11 mouse cellular contexts compared by ENCODE assay signal in the genomic region with DNA sequence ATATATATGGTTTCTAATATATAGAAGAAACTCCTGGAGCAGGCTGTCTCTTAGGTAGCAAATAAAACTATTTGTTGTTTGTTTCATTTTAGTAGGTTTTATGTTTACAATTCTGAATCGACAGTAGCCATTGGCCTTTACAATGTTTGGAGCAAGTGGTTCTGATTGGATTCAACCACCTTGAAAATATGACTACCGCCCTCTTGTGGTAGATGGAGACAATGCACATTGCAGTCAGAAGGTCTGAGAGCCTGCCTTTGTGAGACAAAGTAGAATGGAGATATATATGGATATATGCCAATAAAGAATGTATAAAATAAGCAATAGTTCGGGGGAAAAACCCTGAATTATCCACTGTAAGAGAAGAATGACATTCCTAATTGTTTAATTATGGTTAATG. TPM values are rescaled to one million over a fixed set of nuclear protein-coding genes. Genes with fewer than 3 reads are reported as not detected.
A peak's percentile ranks its signal among the peaks of the same experiment; 100 is the strongest.
DNase-seq lines count a peak whose midpoint lies in the region; ATAC-seq and TF ChIP-seq lines count a peak whose summit lies in the region.
"Had no signal": no experiment of that assay in that cellular context is flagged by ENCODE, and none has a peak within 500 bp of the region (broad histone marks: within the 10 kb centered on the region; RNA-seq: fewer than 3 reads in every experiment).

No protein-coding gene starts in this region.

- DNase-seq in heart, postnatal 0 days (ENCODE audit: low spot score) = no peak
- no peak for DNase-seq in heart, adult 11 months
- DNase-seq in right cerebral cortex, adult 18-20 months = peak; percentile 3
- DNase-seq in right cerebral cortex, postnatal 4 days = no peak
- DNase-seq in thymus, adult 18-20 months = no peak
- no peak for DNase-seq in heart, postnatal 25 days (ENCODE audit: low spot score)
- DNase-seq: layer of hippocampus, adult 9-11 months; lung, adult 2 months; right cerebral cortex, postnatal 25 days had no signal

- no peaks in the 10 kb centered on the region for H3K27me3 ChIP-seq in heart, postnatal 0 days (ENCODE audit: control insufficient read depth, insufficient read depth, low read length)
- H3K27me3 ChIP-seq: hindbrain, embryonic 12.5 days had no signal

- no peak overlapping the region for H3K4me2 ChIP-seq in heart, postnatal 0 days (ENCODE audit: low read depth, low read length)
- H3K4me2 ChIP-seq: hindbrain, embryonic 12.5 days had no signal

- peak; percentile 29; the same call in 1 of the 2 replicates for TF ChIP-seq CTCF in heart, postnatal 0 days (IDR thresholded peaks at IDR 0.05; ENCODE audit: low read depth)

- no peak for ATAC-seq in heart, postnatal 0 days (ENCODE audit: insufficient read depth, low read depth)
- ATAC-seq in common myeloid progenitor, adult 5-6 weeks (replicated peaks; ENCODE audit: low read depth, poor library complexity, severe bottlenecking) = peak; percentile 54; the same call in 1 of the 2 replicates

- intact Hi-C loops in heart, postnatal 25 days (cut with DNase I) = no loop called here

- H3K27ac ChIP-seq in heart, postnatal 0 days (ENCODE audit: low read depth) = no peak overlapping the region
- H3K27ac ChIP-seq: hindbrain, embryonic 12.5 days had no signal

- 29% methylated on average over 3 of the region's 3 CpGs for WGBS in heart, postnatal 0 days

- H3K9ac ChIP-seq in heart, postnatal 0 days (replicated peaks; ENCODE audit: low read depth, low read length) = no peak overlapping the region
- H3K9ac ChIP-seq: hindbrain, embryonic 12.5 days had no signal

- no peak for TF ChIP-seq EP300 in heart, postnatal 0 days (IDR thresholded peaks at IDR 0.05; ENCODE audit: low read depth)

- H3K9me3 ChIP-seq in heart, postnatal 0 days (replicated peaks; ENCODE audit: control insufficient read depth, low read length) = no peaks in the 10 kb centered on the region
- H3K9me3 ChIP-seq: hindbrain, embryonic 12.5 days had no signal

- H3K36me3 ChIP-seq in heart, postnatal 0 days (replicated peaks; ENCODE audit: control insufficient read depth, insufficient read depth, low read length) = no peaks in the 10 kb centered on the region
- H3K36me3 ChIP-seq: hindbrain, embryonic 12.5 days had no signal

- H3K4me3 ChIP-seq in heart, postnatal 0 days (ENCODE audit: low read depth, low read length) = no peak overlapping the region
- H3K4me3 ChIP-seq: hindbrain, embryonic 12.5 days had no signal

- no peaks in the 10 kb centered on the region for H3K4me1 ChIP-seq in heart, postnatal 0 days (ENCODE audit: control insufficient read depth, insufficient read depth)
- H3K4me1 ChIP-seq: hindbrain, embryonic 12.5 days had no signal

RNA-seq across cellular contexts. Expression of a gene that starts 23.9 kb away (rescaled TPM):
- total RNA-seq in heart, postnatal 0 days (2014; rRNA removed; ENCODE audit: low replicate concordance) = not detected in 2 replicates
- polyA plus RNA-seq in heart, postnatal 0 days (2015; fragmentation: Nextera tagmentation; extraction: Ambion mirVana) = not detected in 2 replicates
- total RNA-seq in common myeloid progenitor, adult 5-6 weeks (2017) = not detected in 2 replicates
- total RNA-seq in heart, postnatal 25 days (2021) = not detected
- polyA plus RNA-seq: hindbrain, embryonic 12.5 days; lung, adult 2 months had no signal

RNA-seq across cellular contexts. Expression of a gene that starts 51.6 kb away (rescaled TPM):
- total RNA-seq in heart, postnatal 0 days (2014; rRNA removed; ENCODE audit: low replicate concordance) = not detected in 2 replicates
- not detected in 2 replicates for polyA plus RNA-seq in heart, postnatal 0 days (2015; fragmentation: Nextera tagmentation; extraction: Ambion mirVana)
- not detected in 2 replicates for total RNA-seq in common myeloid progenitor, adult 5-6 weeks (2017)
- not detected for total RNA-seq in heart, postnatal 25 days (2021)
- polyA plus RNA-seq: hindbrain, embryonic 12.5 days; lung, adult 2 months had no signal
